Mouse (Mus musculus) adrenal gland, adult 2 months (tissue): ENCODE results near the gene Spag4. TPM values are rescaled to one million over a fixed set of nuclear protein-coding genes. Genes with fewer than 3 reads are reported as not detected.
"Not testable (repeated sequence)": the region's sequence is repeated elsewhere in the genome, so short reads cannot be mapped to it uniquely, and the experiment has no call there.

Source experiments
- DNase-seq: peaks from one replicate; pipeline ENCODE4 v3.0.0; 2021
- polyA plus RNA-seq: library from polyadenylated mRNA; depleted of rRNA; stranded (reverse); fragments of >200 nt; gene quantifications from 2 replicates; pipeline ENCODE4 v1.2.3, GENCODE M21; 2012; rRNA removed
- total RNA-seq, 2 experiments: library from RNA; stranded (reverse); gene quantifications; 2 replicates each; pipeline ENCODE4 v1.2.3; 2021

Spag4 gene
- total and polyA plus RNA-seq, 3 experiments, result 2.3 to 4.9 (median 3.7) TPM

DNA sequence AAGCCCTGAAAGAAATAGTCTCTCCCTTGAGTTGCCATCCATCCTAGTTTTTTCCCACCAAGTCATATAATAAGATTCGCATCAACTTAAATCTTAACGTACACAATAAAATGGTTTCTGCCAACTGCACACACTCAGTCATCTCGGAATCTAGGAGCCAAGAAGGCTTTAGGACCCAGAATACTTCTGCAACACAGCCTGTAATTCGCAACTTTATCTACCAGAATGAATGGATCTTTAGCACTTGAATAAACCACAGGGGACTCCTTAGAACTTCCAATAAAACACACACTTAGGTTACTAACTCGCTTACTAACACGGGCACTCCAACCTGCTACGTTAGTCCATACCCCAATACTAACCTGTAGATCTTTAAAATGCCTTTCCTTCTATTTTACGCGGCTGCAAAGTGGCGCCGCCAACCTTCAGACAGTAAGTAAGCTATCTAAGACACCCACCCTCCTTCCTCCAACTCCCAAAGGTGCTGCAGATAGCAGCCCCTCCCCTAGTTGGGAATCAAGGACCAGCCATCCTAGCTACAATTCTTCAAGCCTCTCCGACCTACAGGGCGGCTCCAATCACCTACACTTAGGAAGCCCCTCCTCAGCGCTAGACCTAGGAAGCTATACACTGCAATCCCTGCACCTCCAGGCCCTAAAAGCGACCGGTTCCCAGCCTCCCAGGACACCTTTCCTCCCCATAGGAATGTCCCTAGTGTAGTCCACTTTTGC is 45.8 kb downstream of the Spag4 start:
- DNase-seq, result peak; percentile 38

DNA sequence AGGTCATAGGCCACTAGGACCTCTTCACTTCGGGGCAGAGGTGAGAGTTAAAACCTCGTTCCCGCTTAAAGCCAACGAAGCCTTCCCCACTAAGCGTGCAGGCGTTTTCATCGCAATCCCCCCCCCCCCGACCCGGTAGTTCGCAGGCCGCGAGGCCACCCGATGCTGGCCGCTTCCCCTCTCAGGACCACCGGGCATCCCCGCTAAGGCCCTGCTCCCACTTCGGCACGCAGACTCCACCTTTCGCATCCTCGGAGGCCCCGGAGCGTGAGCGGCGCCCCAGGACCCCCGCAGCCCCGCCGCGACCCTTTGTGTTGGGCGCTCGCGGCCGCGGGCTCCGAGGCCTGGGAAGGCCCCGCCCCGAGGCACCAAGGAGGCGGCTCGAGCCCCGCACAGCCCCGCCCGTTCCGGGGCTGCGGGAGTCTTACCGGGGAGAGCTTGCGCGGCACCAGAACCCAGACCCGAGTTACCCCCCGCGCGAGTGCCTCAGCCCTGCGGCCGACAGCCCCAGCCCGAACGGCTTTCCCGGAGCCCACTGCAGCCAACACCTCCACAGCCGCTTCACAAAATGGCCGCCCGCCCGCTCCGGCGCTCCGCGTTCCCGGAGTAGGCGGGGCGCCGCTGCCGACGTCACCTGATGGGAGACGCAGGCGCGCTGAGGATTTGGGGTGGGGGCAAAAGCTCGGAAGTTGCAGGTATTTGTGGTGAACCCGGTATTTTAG is 46.5 kb downstream of the Spag4 start, which contains the start of the genes Cpne1 and Rbm12:
TSS of gene Cpne1 (minus strand) at position 608 of the 722 bp plus-strand sequence.
TSS of gene Rbm12 (minus strand) at position 621 of the 722 bp plus-strand sequence.
- DNase-seq, result peak; percentile 95

DNA sequence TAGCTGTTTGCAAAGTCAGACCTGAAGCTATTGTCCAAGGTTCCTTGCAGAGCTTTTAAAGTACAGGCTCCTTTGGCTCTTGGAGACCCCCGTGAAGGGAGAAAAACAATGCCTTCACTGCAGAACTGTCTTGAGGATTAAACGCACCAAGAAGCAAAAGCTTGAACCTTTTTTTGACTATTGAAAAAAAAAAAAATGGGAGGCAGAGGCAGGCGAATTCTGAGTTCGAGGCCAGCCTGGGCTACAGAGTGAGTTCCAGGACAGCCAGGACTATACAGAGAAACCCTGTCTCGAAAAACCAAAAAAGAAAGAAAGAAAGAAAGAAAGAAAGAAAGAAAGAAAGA is 47.1 kb downstream of the Spag4 start:
- not testable (repeated sequence) for DNase-seq

DNA sequence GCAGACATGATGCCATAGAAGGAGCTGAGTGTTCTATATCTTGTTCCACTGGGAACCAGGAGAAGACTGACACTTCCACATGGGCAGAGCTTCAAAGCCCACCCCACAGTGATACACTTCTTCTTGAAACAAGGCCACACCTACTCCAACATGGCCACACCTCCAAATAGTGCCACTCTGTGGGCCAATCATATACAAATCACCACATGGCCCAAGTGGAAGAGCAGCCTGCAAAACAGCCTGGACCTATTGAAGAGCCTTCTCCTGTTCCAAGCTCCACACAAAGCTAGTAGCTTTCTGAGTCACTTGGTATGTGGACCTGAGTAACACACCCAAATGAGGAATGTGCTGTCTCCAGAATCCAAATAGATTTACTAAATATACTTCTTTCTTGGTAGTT is 54.6 kb downstream of the Spag4 start:
- no peak for DNase-seq

Other genes starting within 250 kb of the Spag4 start
- 100 to 1,000 TPM; 235 to 249 TPM for gene BC029722, start 245.7 kb upstream of the Spag4 start, total RNA-seq
- 733 and 890 TPM in 2 replicates for gene BC029722, start 245.7 kb upstream of the Spag4 start, polyA plus RNA-seq
- gene Eif6, start 238.2 kb upstream of the Spag4 start, total RNA-seq, result 100 to 1,000 TPM; 145 to 164 TPM
- 183 and 185 TPM in 2 replicates for gene Eif6, start 238.2 kb upstream of the Spag4 start, polyA plus RNA-seq
- gene Fam83c, start 230.3 kb upstream of the Spag4 start, total RNA-seq, result under 1 TPM in 1 of 2 experiments, not detected in 1; 0.10 TPM
- 0.03 and 0.04 TPM in 2 replicates for gene Fam83c, start 230.3 kb upstream of the Spag4 start, polyA plus RNA-seq
- 100 to 1,000 TPM; 103 to 138 TPM for gene Uqcc1, start 134.9 kb upstream of the Spag4 start, total RNA-seq
- gene Uqcc1, start 134.9 kb upstream of the Spag4 start, polyA plus RNA-seq, result 20.3 and 25.0 TPM in 2 replicates
- gene Gm15557, start 124.4 kb upstream of the Spag4 start, total RNA-seq, result not detected
- gene Gm15557, start 124.4 kb upstream of the Spag4 start, polyA plus RNA-seq, result not detected in 2 replicates
- 1 to 10 TPM in 1 of 2 experiments, under 1 TPM in 1; 0.14 to 1.7 TPM for gene Gdf5, start 119.8 kb upstream of the Spag4 start, total RNA-seq
- 0.31 and 0.39 TPM in 2 replicates for gene Gdf5, start 119.8 kb upstream of the Spag4 start, polyA plus RNA-seq
- 10 to 100 TPM in 1 of 2 experiments, 1 to 10 TPM in 1; 6.1 to 11.9 TPM for gene Cep250, start 108.7 kb upstream of the Spag4 start, total RNA-seq
- 5.2 and 9.4 TPM in 2 replicates for gene Cep250, start 108.7 kb upstream of the Spag4 start, polyA plus RNA-seq
- gene 6430550D23Rik, start 57.2 kb upstream of the Spag4 start, total RNA-seq, result 1 to 10 TPM; 2.7 to 2.8 TPM
- 1.9 and 2.6 TPM in 2 replicates for gene 6430550D23Rik, start 57.2 kb upstream of the Spag4 start, polyA plus RNA-seq
- 100 to 1,000 TPM; 237 to 261 TPM for gene Ergic3, start 57.1 kb upstream of the Spag4 start, total RNA-seq
- 260 and 283 TPM in 2 replicates for gene Ergic3, start 57.1 kb upstream of the Spag4 start, polyA plus RNA-seq
- not detected for gene Fer1l4, start 12.2 kb upstream of the Spag4 start, total RNA-seq
- gene Fer1l4, start 12.2 kb upstream of the Spag4 start, polyA plus RNA-seq, result not detected in 2 replicates
- 10 to 100 TPM; 48.8 to 53.9 TPM for gene Cpne1, start 46.8 kb downstream of the Spag4 start, total RNA-seq
- gene Cpne1, start 46.8 kb downstream of the Spag4 start, polyA plus RNA-seq, result 87.7 and 97.8 TPM in 2 replicates
- 10 to 100 TPM; 16.6 to 28.1 TPM for gene Rbm12, start 46.8 kb downstream of the Spag4 start, total RNA-seq
- gene Rbm12, start 46.8 kb downstream of the Spag4 start, polyA plus RNA-seq, result 2.4 and 4.8 TPM in 2 replicates
- gene Gm28036, start 61.9 kb downstream of the Spag4 start, total RNA-seq, result 10 to 100 TPM; 14.6 to 21.1 TPM
- gene Gm28036, start 61.9 kb downstream of the Spag4 start, polyA plus RNA-seq, result 2.3 and 3.4 TPM in 2 replicates
- 100 to 1,000 TPM; 233 to 376 TPM for gene Romo1, start 78.9 kb downstream of the Spag4 start, total RNA-seq
- gene Romo1, start 78.9 kb downstream of the Spag4 start, polyA plus RNA-seq, result 407 and 417 TPM in 2 replicates
- gene Nfs1, start 79.0 kb downstream of the Spag4 start, total RNA-seq, result 10 to 100 TPM; 76.7 to 90.3 TPM
- gene Nfs1, start 79.0 kb downstream of the Spag4 start, polyA plus RNA-seq, result 123 and 134 TPM in 2 replicates
- 100 to 1,000 TPM; 269 to 386 TPM for gene Rbm39, start 115.1 kb downstream of the Spag4 start, total RNA-seq
- 89.7 and 94.8 TPM in 2 replicates for gene Rbm39, start 115.1 kb downstream of the Spag4 start, polyA plus RNA-seq
- 10 to 100 TPM; 37.8 to 44.5 TPM for gene Phf20, start 131.3 kb downstream of the Spag4 start, total RNA-seq
- 18.1 and 18.8 TPM in 2 replicates for gene Phf20, start 131.3 kb downstream of the Spag4 start, polyA plus RNA-seq
- 1 to 10 TPM; 1.7 to 2.2 TPM for gene Cnbd2, start 247.1 kb downstream of the Spag4 start, total RNA-seq
- 0.59 and 0.65 TPM in 2 replicates for gene Cnbd2, start 247.1 kb downstream of the Spag4 start, polyA plus RNA-seq
- gene Scand1, start 247.5 kb downstream of the Spag4 start, total RNA-seq, result 100 to 1,000 TPM; 106 to 129 TPM
- 580 and 627 TPM in 2 replicates for gene Scand1, start 247.5 kb downstream of the Spag4 start, polyA plus RNA-seq